Mouse (Mus musculus) monocyte, adult 2 months (primary cell): Measurements from ENCODE around the gene Zfp654.

Experiments
- DNase-seq, 2 experiments: peaks; one replicate each; pipeline ENCODE4 v3.0.0; 2022; ENCODE audit warnings: low spot score in 2 of 2, low read depth in 1 of 2

Gene Zfp654

DNA sequence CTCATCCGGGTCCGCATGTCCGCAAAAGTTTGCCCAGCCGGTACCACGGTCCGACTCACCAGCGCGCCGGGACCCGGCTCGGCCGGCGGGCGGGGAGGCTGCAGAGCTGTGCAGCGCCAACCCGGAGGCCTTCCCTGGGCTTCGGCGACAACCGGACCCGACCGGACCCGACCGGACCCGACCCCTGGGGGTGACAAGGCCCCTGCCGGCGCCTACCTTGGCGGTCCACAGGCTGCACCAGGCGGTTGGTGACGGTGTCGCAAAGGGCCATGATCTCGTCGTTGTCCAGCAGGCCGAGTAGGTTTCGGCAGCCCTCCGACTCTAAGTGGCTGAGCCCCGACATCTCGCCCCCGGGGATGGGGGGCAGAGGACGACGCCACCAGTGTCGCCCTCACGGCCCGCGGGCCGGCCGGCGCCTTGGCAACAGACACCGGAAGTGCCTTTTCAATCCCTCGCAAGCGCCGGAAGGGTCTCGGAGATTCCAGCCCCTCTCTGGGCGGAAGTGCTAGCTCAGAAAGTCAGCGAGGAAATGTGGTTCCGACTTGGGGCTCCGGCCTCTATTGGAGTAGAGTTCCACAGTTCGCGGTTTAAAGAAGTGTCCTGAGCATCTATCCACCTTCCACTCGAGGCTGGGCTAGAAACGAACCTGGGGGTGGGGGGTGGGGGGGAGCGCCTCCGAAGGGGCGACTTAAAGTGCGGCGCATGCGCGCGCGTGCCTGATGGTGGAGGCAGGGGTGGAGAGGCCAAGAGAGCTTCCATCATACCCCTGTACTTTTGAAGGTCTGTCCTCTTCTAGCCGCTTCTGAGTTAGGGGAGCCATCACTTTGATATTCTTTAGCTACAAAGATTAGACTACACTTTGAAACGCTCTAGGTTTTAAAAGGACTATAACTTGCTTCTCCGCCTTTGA lies 80.7 kb downstream of the Zfp654 start, which contains the start of gene 4930453N24Rik:
TSS of gene 4930453N24Rik (minus strand) at position 641 of the 910 bp plus-strand sequence.
- peak; percentile 42 to 71 for DNase-seq

DNA sequence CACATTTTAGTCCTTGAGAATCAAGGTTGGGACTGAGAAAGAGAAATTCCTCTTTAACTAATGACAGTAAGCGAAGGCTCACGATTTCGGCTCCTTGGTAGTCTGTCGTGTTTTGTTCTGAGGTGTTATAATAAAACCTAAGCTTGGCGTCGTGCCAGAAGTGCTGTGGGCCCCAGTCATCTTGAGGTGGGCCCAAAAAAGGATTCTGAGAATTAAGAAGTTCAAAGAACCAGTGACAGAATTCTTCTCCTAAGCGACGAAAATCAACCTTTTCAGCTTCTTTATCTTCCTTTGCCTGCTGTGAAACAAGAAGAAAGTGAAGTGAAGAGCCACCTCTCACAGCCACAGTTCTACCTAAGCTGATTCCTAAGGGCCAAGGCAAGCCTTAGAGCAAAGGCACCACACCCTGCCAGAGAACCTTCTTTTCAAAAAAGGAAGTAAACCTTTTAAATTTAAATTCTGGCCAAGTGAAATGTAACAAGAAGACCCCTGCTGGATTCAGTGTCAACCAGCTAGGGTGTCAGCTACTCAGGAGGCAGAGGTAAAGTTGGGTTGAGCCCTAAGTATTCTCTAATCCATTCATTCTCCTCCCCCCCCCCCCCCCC lies 84.7 kb downstream of the Zfp654 start:
- no peak for DNase-seq

DNA sequence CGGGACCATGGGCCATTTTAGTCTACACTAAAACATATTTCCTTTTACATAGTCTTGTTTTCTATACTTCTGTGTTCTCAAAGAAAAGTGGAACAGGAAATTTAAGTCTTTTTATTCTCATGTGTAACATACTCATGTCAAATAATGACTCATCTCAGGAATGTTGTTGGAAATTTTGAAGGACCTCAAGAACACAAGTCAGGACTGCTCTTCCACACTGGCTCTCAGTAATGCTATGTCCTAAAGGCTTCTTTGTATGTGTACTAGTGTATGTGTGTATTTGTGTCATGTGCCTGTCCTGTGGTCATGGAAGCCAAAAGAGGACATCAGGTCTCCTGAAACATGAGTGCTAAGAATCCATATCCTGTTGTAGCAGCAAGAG lies 92.2 kb downstream of the Zfp654 start:
- DNase-seq, result no peak

DNA sequence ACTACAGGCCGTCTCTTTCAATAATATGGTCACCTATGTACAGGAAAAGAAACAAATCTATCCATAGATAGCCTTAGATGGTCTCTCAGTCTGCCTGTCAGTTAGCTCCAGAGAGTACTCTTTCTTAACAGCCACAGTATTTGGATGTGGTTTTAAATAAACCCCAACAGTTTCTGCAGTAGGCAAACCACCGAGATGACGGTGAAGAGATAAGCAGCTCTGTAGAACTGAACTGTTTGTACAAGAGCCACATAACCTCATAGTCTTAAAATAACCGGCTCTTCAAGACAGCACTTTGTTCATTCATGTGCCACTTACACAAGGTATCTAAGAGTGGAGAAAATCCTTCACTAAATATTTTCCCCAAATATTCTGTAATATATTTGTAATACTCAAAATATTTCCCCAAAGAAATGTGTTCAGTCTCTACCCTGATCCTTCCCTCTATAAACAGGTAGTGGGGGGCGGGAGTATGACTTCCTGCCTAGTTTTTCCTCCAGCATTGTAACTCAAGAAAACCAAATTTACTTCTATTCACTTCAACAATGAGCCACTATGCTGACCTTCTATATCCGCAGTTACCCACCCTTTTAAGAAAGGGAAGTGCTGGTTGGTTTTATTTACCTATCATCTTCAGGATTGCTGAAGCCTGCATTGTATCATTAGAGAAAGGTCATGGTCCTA lies 92.7 kb downstream of the Zfp654 start:
- DNase-seq, result no peak

DNA sequence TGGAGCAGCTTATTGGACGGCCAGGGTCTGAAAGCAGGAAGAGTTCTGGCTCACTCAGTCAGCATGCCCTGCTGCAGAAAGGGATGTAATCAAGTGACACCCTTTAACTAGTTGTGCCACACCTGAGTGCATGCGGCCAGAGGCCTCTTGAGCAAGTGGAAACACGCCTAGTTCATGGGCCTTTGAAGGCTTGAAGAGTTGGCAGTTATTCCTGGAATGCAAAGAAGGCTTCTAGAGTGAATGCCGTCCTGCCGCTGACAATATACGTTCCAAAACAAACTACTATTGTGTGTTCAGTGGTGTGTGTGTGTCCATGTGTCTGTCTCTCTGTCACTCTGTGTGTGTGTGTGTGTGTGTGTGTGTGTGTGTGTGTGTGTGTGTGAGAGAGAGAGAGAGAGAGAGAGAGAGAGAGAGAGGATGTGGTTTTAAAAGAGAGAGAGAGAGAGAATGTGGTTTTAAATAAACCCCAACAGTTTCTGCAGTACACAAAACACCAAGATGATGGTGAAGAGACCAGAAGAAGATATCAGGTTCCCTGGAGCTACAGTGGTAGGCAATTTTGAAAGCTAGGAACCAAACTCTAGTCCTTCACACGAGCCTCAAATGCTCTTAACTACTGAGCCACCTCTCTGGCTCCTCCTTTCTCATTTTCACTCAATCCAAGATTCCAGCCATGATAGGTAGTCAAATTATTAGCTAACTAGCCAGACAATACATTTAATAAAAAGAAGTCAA lies 93.6 kb downstream of the Zfp654 start:
- no peak for DNase-seq

DNA sequence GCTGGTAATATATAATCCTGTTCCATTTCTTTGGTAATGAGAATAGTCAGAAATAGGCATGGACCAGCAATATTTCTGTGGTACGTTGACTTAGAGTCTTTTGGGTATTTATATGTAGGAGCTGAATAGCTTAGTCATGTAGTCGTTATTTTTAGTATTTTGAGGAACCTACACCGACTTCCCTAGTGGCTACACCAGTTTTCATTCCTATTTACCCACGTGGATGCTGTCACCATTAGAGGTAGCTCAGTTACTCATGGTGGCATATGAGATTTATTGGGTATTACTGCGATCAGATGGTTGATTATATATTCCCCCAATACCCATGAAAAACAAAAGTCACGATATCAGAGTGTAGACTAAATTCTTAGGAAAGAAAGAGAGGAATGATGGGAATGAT lies 95.1 kb downstream of the Zfp654 start:
- DNase-seq, result no peak

DNA sequence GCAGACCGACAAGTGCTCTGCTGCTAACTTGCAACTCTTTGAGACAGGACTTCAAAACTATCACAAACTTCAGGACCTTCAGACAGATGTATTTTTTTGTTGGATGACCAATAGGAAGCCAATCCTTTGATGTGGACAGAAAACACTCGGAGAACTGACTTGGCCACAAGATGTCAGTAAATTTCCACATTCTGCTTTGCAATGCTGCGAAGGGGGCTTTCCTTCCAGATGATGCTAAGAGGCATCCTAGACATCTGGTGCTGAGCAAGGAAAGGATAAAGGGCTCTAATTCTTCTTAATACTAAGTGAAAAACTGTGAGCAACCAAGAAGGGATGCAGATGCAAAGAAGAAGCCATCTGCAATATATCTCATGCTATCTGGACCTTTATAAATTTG lies 96.7 kb downstream of the Zfp654 start:
- DNase-seq, result no peak

DNA sequence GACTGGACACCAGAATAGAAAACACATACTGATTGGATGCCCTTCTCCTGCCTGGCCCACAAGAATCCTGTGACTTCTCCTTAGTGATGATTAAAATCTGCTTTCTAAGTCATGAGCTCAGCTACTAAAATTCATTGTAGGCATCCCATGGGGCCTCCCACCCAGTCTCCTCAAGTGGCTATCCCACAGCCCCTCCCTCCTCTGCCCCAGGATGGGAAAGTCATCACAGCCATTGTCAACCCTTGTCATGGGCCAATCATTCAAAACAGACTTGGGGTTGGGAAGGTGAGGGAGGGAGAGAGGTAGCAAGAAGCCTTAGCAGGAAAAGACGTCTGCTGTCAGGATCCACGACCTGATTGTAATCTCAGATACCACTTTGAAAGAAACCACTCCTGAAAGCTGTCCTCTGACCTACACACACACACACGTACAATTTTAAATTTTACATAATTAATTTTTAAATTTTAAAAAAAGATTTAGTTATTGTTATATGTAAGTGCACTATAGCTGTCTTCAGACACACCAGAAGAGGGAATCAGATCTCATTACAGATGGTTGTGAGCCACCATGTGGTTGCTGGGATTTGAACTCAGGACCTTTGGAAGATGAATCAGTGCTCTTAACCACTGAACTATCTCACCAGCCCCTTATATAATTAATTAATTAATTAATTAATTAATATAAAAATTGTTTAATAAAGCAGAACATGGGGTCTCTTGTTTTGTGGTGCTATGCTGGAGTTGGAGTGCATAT lies 97.3 kb downstream of the Zfp654 start:
- no peak for DNase-seq

DNA sequence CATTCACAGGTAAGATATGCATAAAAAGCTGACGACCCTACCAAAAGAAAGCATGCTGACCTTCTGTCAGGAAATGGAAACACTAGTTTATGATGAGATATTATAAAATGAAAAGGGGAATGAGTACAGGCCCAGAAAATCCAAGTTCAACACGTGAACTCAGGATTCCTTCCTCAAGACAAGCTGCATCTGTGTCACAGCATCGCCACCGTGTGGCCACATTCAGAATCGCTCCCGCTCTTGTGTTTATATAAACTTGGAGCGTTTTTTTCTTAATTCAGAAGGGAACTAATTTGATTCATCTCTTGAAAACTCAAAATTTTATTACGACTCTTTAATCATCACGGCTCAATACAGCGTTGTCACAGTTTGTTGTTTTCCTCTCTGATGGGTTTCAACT lies 103.2 kb downstream of the Zfp654 start:
- peak in 1 of 2 experiments; percentile 22 for DNase-seq

DNA sequence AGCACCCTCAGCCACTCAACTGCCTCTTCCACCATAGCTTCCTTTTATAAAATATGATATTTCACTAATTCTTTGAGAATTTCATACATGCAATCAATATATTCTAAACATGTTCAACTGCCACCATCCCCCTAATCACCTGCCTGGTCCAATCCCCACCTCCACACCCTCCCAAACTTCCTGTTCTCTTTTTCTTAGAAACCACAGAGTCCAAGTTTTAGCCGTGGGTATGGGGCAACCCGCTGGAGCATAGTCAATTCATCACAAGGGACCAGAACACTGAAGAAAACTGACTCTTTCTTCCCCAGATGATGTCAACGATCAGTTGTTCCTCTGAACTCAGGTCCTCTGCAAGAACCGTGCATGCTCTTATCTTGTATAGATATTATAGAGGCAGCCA lies 106.4 kb downstream of the Zfp654 start:
- DNase-seq, result no peak

DNA sequence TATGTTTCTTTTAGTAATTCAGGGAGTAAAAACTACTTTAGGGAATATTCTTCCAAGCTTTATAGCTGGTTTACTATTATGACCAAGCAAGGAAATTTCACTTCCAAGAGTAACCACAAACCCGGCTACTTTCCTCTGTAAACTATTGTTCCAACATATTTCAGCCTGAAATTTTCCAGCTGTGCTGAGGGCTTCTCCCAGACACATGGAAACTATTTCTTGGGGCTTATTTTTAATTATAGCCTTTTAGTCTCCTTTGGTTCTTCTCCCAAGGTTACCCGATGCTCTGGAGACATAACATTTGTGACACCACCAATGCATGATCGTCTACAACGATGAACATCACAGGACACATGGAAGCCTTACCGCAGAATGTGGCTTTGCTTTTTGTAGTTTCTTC lies 114.2 kb downstream of the Zfp654 start:
- DNase-seq, result no peak
